Mouse (Mus musculus): ENCODE data around the gene Acap2.

DNA sequence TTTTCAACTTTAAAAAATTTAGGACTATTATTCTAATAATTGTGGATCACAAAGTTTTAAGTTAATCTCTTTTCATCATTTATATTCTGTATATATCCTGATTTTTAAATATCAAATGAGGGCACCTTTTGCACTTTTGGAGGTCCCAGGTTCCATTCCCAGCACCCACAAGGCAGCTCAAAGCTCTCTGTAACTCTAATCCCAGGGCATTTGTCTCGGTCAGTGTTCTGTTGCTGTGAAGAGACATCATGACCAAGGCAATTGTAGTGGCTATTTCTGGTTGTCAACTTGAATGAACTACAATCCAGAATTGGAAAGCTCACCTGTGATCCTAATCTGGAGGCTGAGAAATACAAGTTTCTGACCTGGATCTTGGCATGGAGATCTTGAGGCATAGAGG, 26.7 kb upstream of the Acap2 start:
- TF ChIP-seq POLR2A (IDR thresholded peaks at IDR 0.05; ENCODE audit: borderline replicate concordance, extremely low read depth, insufficient read depth, insufficient read length, poor library complexity, severe bottlenecking) (no peak), CTCF (IDR thresholded peaks at IDR 0.05; ENCODE audit: borderline replicate concordance, extremely low read depth, insufficient read depth, insufficient read length) (no peak)

Data from brain, embryonic 14.5 days (tissue).